Mouse (Mus musculus) liver, adult 10 weeks (tissue): Measurements from ENCODE around the gene Odf3b. TPM values are rescaled to one million over a fixed set of nuclear protein-coding genes. Genes with fewer than 3 reads are reported as not detected.

Experiments
- polyA plus RNA-seq: library from polyadenylated mRNA; stranded (reverse); fragments of 350-450 nt; fragmentation: Illumina TruSeq; extraction: RNeasy Lipid Tissue Mini Kit (QIAGEN cat#74804); gene quantifications from one replicate; pipeline ENCODE4 v1.2.3, GENCODE M21; 2014; ENCODE audit warnings: low read depth, low replicate concordance

Odf3b gene
- polyA plus RNA-seq = not detected

DNA sequence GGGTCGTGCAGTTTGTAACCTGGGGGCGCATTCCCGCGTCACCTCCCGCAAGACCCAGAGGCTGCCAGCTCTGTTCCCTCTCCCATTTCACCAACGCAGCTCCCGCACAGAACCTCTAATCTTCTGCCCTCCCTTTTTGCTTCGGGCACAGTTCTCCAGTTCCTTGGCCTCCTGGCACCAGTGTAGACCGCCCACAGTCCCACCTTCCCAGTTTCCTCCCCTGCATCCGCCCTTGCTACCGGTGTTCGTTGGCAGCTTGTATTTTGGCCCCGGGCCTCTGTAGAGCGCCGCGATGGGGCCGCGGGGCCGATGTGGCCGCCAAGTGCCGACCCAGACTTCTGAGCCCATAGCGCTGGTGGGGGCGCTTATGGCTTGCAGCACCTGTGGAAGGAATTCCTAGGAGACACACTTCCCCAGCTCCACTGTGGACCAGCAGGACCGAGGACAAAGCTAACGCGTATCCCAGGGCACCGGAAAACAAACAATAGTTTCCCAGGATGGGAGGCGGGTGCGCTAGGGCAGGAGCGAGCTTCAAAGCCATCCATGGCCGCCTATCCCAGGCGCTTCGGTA is at the start of gene Odf3b:
Odf3b (minus strand) TSS at position 452 of the 571 bp plus-strand sequence.

DNA sequence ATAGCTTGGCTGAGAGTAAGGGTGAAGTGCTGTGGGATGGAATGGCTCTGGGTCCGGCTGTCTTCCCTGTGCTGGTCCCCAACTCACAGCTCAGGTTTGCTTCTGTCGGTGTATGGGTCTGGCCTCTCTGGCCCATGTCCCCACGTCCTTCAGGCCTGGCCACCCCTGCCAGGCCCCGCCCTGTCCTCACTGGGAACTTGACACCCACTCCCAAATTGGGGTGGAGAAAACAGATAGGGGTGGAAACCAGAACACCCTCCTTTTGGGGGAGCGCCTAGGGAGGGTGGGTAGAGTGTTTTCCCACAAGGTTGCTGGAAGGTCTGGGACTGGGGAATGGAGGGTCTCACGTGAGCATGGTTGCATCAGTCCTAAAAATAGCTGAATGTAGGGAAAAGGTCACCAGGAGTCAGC is 46.6 kb upstream of the Odf3b start, which contains the start of gene Cpt1b:
Cpt1b (minus strand) TSS at position 153 of the 411 bp plus-strand sequence.

DNA sequence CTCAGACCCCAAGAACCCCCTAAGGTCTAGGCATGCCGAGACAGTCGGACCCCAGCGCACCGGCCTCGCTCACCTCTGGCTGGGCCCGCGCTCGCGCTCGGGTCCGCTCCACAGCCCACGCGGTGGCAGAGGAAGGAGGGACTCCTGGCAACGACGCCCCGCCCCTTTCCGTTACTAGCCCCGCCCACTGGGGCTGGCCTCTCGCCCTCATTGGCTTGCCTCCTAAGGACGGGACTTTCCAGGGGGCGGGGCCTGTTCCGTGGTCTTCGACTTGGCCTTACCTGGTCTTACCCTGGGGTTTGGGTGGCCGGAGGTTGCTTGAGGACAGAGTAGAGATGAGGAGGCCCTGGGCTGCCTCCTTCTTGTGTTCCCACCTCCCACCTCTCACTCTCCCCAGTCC is 31.0 kb upstream of the Odf3b start, which contains the start of gene Syce3:
Syce3 (minus strand) TSS at position 386 of the 400 bp plus-strand sequence.

DNA sequence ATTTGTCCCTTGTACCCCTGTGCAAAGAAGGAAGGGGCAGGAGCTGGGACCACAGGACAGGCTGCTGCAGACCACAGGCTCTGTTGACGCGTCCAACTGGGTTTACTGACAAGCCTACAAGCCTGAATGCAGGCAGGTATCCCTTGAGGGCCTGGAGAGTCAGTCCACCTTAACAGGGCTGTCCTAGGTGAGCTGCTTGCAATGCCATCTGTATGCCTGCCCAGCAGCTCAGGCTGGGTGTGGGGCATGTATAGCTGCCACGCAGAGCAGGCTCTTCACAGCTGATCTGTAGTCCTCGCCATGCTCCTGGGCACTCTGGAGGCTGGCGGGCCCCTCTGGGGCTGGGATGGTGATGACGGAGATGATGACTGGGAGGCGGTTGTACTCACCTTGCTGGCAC is 5.5 kb upstream of the Odf3b start, which contains the start of gene Klhdc7b:
Klhdc7b (plus strand) TSS at position 301 of the 400 bp plus-strand sequence.

DNA sequence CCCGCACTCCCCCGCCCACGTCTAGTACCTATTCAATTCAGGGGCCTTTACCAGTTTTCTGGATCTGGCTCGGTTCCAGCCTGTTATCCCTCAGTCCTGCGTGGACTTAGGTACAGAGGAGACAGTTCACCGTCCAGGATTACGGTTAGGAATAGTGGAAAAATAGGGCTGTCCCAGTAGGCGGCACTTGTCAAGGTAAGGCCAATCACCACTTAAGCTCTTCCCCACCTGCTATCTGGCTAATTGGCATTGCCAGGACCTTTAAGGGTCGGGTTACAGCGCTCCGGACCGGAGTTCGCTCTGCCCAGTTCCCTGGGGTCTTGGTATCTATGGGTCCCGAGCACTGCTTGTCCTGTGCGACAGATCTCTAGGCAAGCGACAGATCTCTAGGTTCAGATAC is 2.1 kb downstream of the Odf3b start, which contains the start of gene Tymp:
Tymp (minus strand) TSS at position 83 of the 400 bp plus-strand sequence.

DNA sequence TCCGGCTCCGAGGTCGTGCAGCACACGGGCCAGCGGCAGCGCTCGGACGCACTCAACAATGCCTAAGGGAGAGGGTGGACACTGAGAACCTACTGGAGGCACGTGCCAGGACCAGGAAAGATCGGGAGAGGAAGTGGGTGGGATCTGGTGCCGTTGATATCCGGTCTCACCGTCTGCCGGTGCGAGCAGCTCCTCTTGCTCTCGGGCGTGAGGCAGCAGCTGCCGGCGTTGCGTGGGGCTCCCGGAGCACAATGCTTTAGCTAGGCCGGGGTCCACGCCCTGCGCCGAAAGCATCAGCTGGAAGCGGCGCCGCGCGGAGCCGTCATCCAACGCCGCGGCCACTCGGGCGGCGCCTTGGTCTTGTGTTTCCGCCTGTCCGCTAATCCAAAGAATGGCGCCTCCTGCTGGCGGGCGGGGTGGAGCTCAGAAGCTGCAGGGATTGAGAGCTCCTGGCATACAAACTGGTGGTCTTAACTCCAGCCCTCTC is 5.3 kb downstream of the Odf3b start, which contains the start of gene Sco2:
Sco2 (minus strand) TSS at position 85 of the 487 bp plus-strand sequence.

DNA sequence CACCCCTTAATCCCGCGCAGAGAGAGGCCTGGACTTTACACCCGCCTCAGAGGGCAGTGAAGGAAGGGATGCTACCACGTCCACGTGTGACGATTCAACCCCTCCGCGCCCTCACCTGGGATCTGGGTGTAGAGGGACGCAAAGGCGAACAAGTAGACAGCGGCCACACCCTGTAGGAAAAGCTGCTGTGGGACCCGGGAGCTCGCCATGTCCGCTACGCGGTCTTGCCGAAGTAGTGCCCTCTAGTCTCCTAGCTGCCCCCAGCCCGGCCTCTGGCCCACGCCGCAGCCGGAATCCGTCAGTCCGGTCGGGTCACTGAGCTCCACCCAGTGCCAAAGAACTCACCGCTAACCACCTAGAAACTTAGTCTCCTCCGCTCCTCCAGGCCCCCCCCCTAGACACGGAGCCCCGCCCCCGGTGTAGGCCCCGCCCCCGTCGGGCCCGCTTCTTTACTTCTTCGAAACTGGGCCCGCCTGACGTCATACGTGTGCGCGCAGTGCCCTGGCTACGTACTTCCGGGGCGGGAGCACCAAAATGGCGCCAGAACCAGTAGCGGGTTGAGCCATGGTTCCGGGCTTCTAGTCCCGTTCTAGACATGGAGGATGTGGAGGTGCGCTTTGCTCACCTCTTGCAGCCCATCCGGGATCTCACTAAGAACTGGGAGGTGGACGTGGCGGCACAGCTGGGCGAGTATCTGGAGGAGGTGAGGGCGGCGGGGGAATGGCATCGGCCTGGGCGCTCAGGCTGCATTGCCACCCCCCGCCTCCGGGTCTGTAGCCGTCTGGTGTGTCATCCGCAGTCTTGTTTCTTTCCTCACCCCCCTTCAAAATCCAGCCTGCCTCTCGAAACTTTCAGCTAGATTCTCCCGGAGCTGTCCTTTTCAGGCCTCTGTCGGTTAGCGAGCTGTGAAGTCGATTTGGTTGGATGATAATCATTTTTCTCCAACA is 23.6 kb downstream of the Odf3b start, which contains the start of the genes Lmf2 and Ncaph2:
Lmf2 (minus strand) TSS at position 419 of the 947 bp plus-strand sequence.
Ncaph2 (plus strand) TSS at position 479 of the 947 bp plus-strand sequence.

DNA sequence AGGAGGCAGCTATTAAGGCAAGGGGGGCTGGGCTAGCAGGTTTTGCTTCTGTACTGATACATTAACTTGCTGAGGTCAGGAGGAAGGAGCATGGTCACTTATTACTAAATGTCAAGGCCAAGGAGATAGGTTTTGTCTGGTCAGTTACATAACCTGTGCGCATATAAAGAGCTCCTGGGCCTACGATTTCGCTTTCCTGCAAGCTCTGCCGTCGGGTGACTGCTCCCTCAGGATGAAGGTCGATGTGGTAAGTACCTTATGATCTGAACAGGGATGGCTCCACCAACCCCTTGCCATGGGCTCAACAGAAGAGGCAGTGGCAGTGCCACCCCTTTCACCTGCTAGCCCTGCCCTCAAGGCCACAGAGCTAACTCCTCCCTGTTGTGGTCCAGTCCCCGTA is 44.8 kb downstream of the Odf3b start, which contains the start of gene Miox:
Miox (plus strand) TSS at position 128 of the 400 bp plus-strand sequence.

Other genes with a start within 250 kb of the Odf3b start
- 1.1 TPM for gene Mapk12, start 238.6 kb downstream of the Odf3b start, polyA plus RNA-seq
- gene Mapk11, start 229.7 kb downstream of the Odf3b start, polyA plus RNA-seq = 0.16 TPM
- 6.3 TPM for gene Plxnb2, start 198.5 kb downstream of the Odf3b start, polyA plus RNA-seq
- gene Dennd6b, start 182.8 kb downstream of the Odf3b start, polyA plus RNA-seq = 0.56 TPM
- gene Ppp6r2, start 167.7 kb downstream of the Odf3b start, polyA plus RNA-seq = 9.0 TPM
- gene Sbf1, start 64.0 kb downstream of the Odf3b start, polyA plus RNA-seq = 2.2 TPM
- not detected for gene Adm2, start 56.6 kb downstream of the Odf3b start, polyA plus RNA-seq
- not detected for gene Miox, start 44.9 kb downstream of the Odf3b start, polyA plus RNA-seq
- gene Lmf2, start 23.6 kb downstream of the Odf3b start, polyA plus RNA-seq = 0.72 TPM
- gene Ncaph2, start 23.6 kb downstream of the Odf3b start, polyA plus RNA-seq = 9.0 TPM
- gene Sco2, start 5.4 kb downstream of the Odf3b start, polyA plus RNA-seq = 5.9 TPM
- gene Tymp, start 2.2 kb downstream of the Odf3b start, polyA plus RNA-seq = 2.1 TPM
- not detected for gene Klhdc7b, start 5.6 kb upstream of the Odf3b start, polyA plus RNA-seq
- gene Syce3, start 31.2 kb upstream of the Odf3b start, polyA plus RNA-seq = not detected
- 0.61 TPM for gene Cpt1b, start 46.6 kb upstream of the Odf3b start, polyA plus RNA-seq
- gene C730034F03Rik, start 50.3 kb upstream of the Odf3b start, polyA plus RNA-seq = 2.3 TPM
- gene Gm44502, start 50.4 kb upstream of the Odf3b start, polyA plus RNA-seq = not detected
- gene Chkb, start 50.6 kb upstream of the Odf3b start, polyA plus RNA-seq = 55.7 TPM
- not detected for gene Mapk8ip2, start 74.6 kb upstream of the Odf3b start, polyA plus RNA-seq
- 3.4 TPM for gene Arsa, start 98.1 kb upstream of the Odf3b start, polyA plus RNA-seq
- gene Shank3, start 120.3 kb upstream of the Odf3b start, polyA plus RNA-seq = 0.32 TPM
- not detected for gene Acr, start 189.0 kb upstream of the Odf3b start, polyA plus RNA-seq
- gene Rabl2, start 212.6 kb upstream of the Odf3b start, polyA plus RNA-seq = 3.1 TPM